Mouse (Mus musculus): ENCODE results near the gene Tmed9. TPM values are rescaled to one million over a fixed set of nuclear protein-coding genes. Genes with fewer than 3 reads are reported as not detected.

Gene Tmed9
- total and polyA plus RNA-seq, 3 experiments: 88.2 to 196 (median 194) TPM

DNA sequence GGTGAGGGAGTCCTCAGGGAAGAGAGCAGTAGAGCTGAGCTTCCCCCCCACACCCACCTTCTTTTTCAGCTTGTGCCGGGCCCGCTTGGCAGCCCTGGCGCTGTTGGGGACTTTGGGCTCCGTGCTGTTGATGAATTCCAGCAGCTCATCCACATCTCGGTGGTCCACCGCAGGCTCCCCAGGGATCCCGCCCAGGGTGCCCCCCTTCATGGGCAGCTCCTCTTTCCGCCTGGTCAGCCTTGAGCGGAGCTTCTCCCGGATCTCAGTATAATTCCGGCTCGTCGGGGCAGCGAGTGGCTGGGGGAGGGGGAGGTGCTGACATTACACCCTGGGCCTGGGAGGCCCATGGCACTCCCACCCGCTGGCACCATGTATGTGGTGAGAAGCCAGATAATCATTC, 24.5 kb upstream of the Tmed9 start:
- in situ Hi-C loops (cut with MboI; ENCODE audit: low pct_ligation_motif_present, low pct_unique_long_range_greater_than_20kb, low sequenced_read_pairs): no loop called here
- H3K27ac ChIP-seq (ENCODE audit: insufficient read depth, low read depth): no peak overlapping the region
- no peaks in the 10 kb centered on the region for H3K79me2 ChIP-seq (replicated peaks; ENCODE audit: control insufficient read depth, extremely low read depth, insufficient read depth, poor library complexity, severe bottlenecking)
- H3K4me3 ChIP-seq (replicated peaks in 1 of 3; ENCODE audit: low read depth in 2 of 3, low read length in 2 of 3, poor library complexity in 1 of 3): no peak overlapping the region
- no peak overlapping the region for H3K4me2 ChIP-seq (ENCODE audit: insufficient read depth, low read depth, poor library complexity, severe bottlenecking)
- H3K27me3 ChIP-seq (replicated peaks): no peaks in the 10 kb centered on the region
- dilution Hi-C loops (cut with MboI; ENCODE audit: extremely low pct_ligation_motif_present, extremely low pct_unique_long_range_greater_than_20kb, low sequenced_read_pairs): no loop called here
- DNase-seq (ENCODE audit: extremely low read depth): no peak
- H3K9me3 ChIP-seq (replicated peaks; ENCODE audit: low read length): no peaks in the 10 kb centered on the region
- no peak overlapping the region for H3K9ac ChIP-seq (ENCODE audit: insufficient read depth, low read depth)
- TF ChIP-seq ZNF384 (IDR thresholded peaks at IDR 0.05; ENCODE audit: low read depth, low read length) (no peak), ELF1 (IDR thresholded peaks at IDR 0.05; ENCODE audit: low read depth, low read length) (no peak), NRF1 (IDR thresholded peaks at IDR 0.05; ENCODE audit: low read depth, low read length) (no peak), IRF4 (IDR thresholded peaks at IDR 0.05; ENCODE audit: low read depth, low read length) (no peak), POLR2A (IDR thresholded peaks at IDR 0.05; ENCODE audit: low read depth, low read length) (no peak), CHD1 (IDR thresholded peaks at IDR 0.05; ENCODE audit: low read depth, low read length) (no peak), SMC3 (IDR thresholded peaks at IDR 0.05; ENCODE audit: low read depth, low read length) (no peak), MYC (IDR thresholded peaks at IDR 0.05; ENCODE audit: low read depth, low read length) (no peak), UBTF (IDR thresholded peaks at IDR 0.05; ENCODE audit: low read depth, low read length) (no peak), MAX (IDR thresholded peaks at IDR 0.05; ENCODE audit: low read length) (no peak), MXI1 (IDR thresholded peaks at IDR 0.05; ENCODE audit: low read depth, low read length) (no peak)
- H3K4me1 ChIP-seq (ENCODE audit: control insufficient read depth in 1 of 2, insufficient read depth in 2 of 2): no peaks in the 10 kb centered on the region
- peaks cover 59 to 99% of the 10 kb centered on the region in 2 experiments for H3K36me3 ChIP-seq (replicated peaks in 1 of 2; ENCODE audit: control insufficient read depth in 1 of 2, insufficient read depth in 1 of 2, low read length in 1 of 2)

DNA sequence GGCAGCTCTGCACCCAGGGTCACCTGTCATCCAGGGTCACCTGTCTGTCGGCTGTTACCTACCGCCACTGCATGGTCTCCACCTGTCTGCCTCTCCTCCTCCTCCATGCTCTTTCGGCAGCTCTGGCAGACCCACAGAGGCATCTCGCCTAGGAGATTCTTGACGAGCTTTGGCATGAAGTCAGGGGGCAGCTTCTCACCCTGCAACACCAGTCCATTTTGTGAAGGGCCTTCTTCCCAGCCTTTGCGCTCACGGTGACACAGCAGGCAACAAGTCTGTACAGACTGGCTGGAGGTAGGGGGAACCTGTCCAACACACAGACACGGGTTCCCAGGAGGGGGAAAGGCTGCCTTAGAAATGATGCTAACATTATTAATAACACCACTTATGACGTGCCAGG, 17.6 kb upstream of the Tmed9 start:
- H3K79me2 ChIP-seq (replicated peaks; ENCODE audit: control insufficient read depth, extremely low read depth, insufficient read depth, poor library complexity, severe bottlenecking): no peaks in the 10 kb centered on the region
- H3K27me3 ChIP-seq (replicated peaks): no peaks in the 10 kb centered on the region
- no peak for DNase-seq (ENCODE audit: extremely low read depth)
- dilution Hi-C loops (cut with MboI; ENCODE audit: extremely low pct_ligation_motif_present, extremely low pct_unique_long_range_greater_than_20kb, low sequenced_read_pairs): no loop called here
- no peak for TF ChIP-seq IRF4 (IDR thresholded peaks at IDR 0.05; ENCODE audit: low read depth, low read length)
- no peak for TF ChIP-seq ZC3H11A (IDR thresholded peaks at IDR 0.05; ENCODE audit: low read depth, low read length)
- TF ChIP-seq UBTF (IDR thresholded peaks at IDR 0.05; ENCODE audit: low read depth, low read length): no peak
- TF ChIP-seq ZMIZ1 (IDR thresholded peaks at IDR 0.05; ENCODE audit: low read depth, low read length): no peak
- TF ChIP-seq RAD21 (IDR thresholded peaks at IDR 0.05; ENCODE audit: low read depth, low read length): no peak
- TF ChIP-seq MEF2A (IDR thresholded peaks at IDR 0.05; ENCODE audit: borderline replicate concordance, low read depth, low read length): no peak
- TF ChIP-seq POLR2A (IDR thresholded peaks at IDR 0.05; ENCODE audit: low read depth, low read length): no peak
- no peak for TF ChIP-seq MXI1 (IDR thresholded peaks at IDR 0.05; ENCODE audit: low read depth, low read length)
- no peak for TF ChIP-seq MAFK (IDR thresholded peaks at IDR 0.05; ENCODE audit: insufficient replicate concordance, low read length)
- TF ChIP-seq RCOR1 (conservative IDR thresholded peaks at IDR 0.05; ENCODE audit: low read depth, low read length): no peak
- TF ChIP-seq PAX5 (IDR thresholded peaks at IDR 0.05; ENCODE audit: low read length): no peak
- no peak for TF ChIP-seq POLR2AphosphoS2 (IDR thresholded peaks at IDR 0.05; ENCODE audit: low read depth, low read length)
- TF ChIP-seq USF2 (conservative IDR thresholded peaks at IDR 0.05; ENCODE audit: low read depth, low read length): no peak
- H3K27ac ChIP-seq (ENCODE audit: insufficient read depth, low read depth): no peak overlapping the region
- H3K4me1 ChIP-seq (ENCODE audit: control insufficient read depth in 1 of 2, insufficient read depth in 2 of 2): peaks cover 2 to 5% of the 10 kb centered on the region in 2 experiments; a peak in 2 of 4 replicates
- H3K9me3 ChIP-seq (replicated peaks; ENCODE audit: low read length): no peaks in the 10 kb centered on the region
- H3K4me3 ChIP-seq (replicated peaks in 1 of 3; ENCODE audit: low read depth in 2 of 3, low read length in 2 of 3, poor library complexity in 1 of 3): no peak overlapping the region
- in situ Hi-C loops (cut with MboI; ENCODE audit: low pct_ligation_motif_present, low pct_unique_long_range_greater_than_20kb, low sequenced_read_pairs): no loop called here
- H3K36me3 ChIP-seq (replicated peaks in 1 of 2; ENCODE audit: control insufficient read depth in 1 of 2, insufficient read depth in 1 of 2, low read length in 1 of 2): peaks cover 22 to 86% of the 10 kb centered on the region in 2 experiments
- no peak overlapping the region for H3K9ac ChIP-seq (ENCODE audit: insufficient read depth, low read depth)
- no peak overlapping the region for H3K4me2 ChIP-seq (ENCODE audit: insufficient read depth, low read depth, poor library complexity, severe bottlenecking)

All from CH12.LX (cell line).